ENCODE assay signal across 8 mouse cellular contexts in the genomic region with DNA sequence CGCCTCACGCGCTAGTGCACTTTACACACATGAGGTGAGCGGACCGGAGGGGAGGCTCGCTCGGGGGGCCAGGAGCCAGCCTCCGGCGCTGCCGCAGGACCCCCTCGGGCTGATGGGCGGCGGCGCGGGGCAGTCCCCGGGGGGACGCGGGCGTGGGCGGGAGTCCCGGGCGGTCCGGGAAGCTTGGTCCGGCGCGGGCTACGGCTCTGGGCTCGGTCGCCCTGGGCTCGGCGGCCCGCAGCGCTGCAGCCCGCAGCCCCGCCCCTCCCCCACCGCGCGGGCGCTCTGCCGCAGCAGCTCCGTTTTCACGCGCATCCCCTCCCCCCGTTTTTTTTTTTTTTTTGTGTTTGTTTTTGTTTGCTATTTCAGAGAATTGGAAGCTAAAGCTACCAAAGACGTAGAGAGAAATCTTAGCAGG. TPM values are rescaled to one million over a fixed set of nuclear protein-coding genes. Genes with fewer than 3 reads are reported as not detected.
A peak's percentile ranks its signal among the peaks of the same experiment; 100 is the strongest.
DNase-seq lines count a peak whose midpoint lies in the region; ATAC-seq and TF ChIP-seq lines count a peak whose summit lies in the region.

No protein-coding gene starts in this region.

- H3K27me3 ChIP-seq in testis, adult 2 months (ENCODE audit: control insufficient read depth, insufficient read depth, low read length), result no peaks in the 10 kb centered on the region
- H3K27me3 ChIP-seq in hindbrain, postnatal 0 days (ENCODE audit: insufficient read depth, low read length), result no peaks in the 10 kb centered on the region
- no peaks in the 10 kb centered on the region for H3K27me3 ChIP-seq in midbrain, embryonic 14.5 days (ENCODE audit: control insufficient read depth, insufficient read depth, low read length)

- DNase-seq in gastrocnemius, adult 18-20 months (ENCODE audit: low spot score), result peak; percentile 23
- no peak for DNase-seq in gastrocnemius, adult 8-10 months (ENCODE audit: low spot score in 2 of 2)
- no peak for DNase-seq in testis, postnatal 14 days (ENCODE audit: low spot score)
- DNase-seq in hindbrain, postnatal 0 days (ENCODE audit: low spot score), result no peak
- peak; percentile 78 for DNase-seq in midbrain, embryonic 14.5 days
- no peak for DNase-seq in urinary bladder, adult 2 months (ENCODE audit: low spot score)

- no peak for TF ChIP-seq POLR2A in testis, adult 2 months (IDR thresholded peaks at IDR 0.05; ENCODE audit: control insufficient read depth, low read depth, low read length)

- no peaks in the 10 kb centered on the region for H3K36me3 ChIP-seq in testis, adult 2 months (ENCODE audit: control insufficient read depth, insufficient read depth, low read length)
- H3K36me3 ChIP-seq in hindbrain, postnatal 0 days (ENCODE audit: insufficient read depth, low read length), result no peaks in the 10 kb centered on the region
- peaks cover 5% of the 10 kb centered on the region; the same call in 1 of the 2 replicates for H3K36me3 ChIP-seq in midbrain, embryonic 14.5 days (ENCODE audit: control insufficient read depth, insufficient read depth, low read length)

- no peak; the same call in 1 of the 2 replicates for ATAC-seq in hindbrain, postnatal 0 days
- peak; percentile 81 for ATAC-seq in midbrain, embryonic 14.5 days (ENCODE audit: low FRiP score, low TSS enrichment)
- ATAC-seq in megakaryocyte progenitor cell, adult 5-6 weeks (replicated peaks; ENCODE audit: poor library complexity), result no peak

- H3K4me1 ChIP-seq in testis, adult 2 months (ENCODE audit: control insufficient read depth, insufficient read depth, low read length), result no peaks in the 10 kb centered on the region; the same call in 1 of the 2 replicates
- H3K4me1 ChIP-seq in hindbrain, postnatal 0 days (ENCODE audit: insufficient read depth, low read length), result no peaks in the 10 kb centered on the region
- peaks cover 20% of the 10 kb centered on the region for H3K4me1 ChIP-seq in midbrain, embryonic 14.5 days (ENCODE audit: control insufficient read depth, insufficient read depth, low read length)

- peak overlapping the region; percentile 83 for H3K27ac ChIP-seq in testis, adult 2 months (ENCODE audit: control insufficient read depth, insufficient read depth, low read depth, low read length)
- peak overlapping the region; percentile 97 for H3K27ac ChIP-seq in hindbrain, postnatal 0 days
- peak overlapping the region; percentile 97 for H3K27ac ChIP-seq in midbrain, embryonic 14.5 days (replicated peaks; ENCODE audit: low read depth, low read length)

- H3K9ac ChIP-seq in hindbrain, postnatal 0 days (replicated peaks; ENCODE audit: low read length), result peak overlapping the region; percentile 100
- H3K9ac ChIP-seq in midbrain, embryonic 14.5 days (replicated peaks; ENCODE audit: low read length), result peak overlapping the region; percentile 96

- under 1% methylated on average over 22 of the region's 45 CpGs for WGBS in hindbrain, postnatal 0 days
- WGBS in midbrain, embryonic 14.5 days, result 0% methylated on average over 45 of the region's 45 CpGs

- no peak for TF ChIP-seq CTCF in testis, adult 2 months (IDR thresholded peaks at IDR 0.05; ENCODE audit: control insufficient read depth, insufficient read depth, insufficient replicate concordance, low read depth, low read length)
- no peak for TF ChIP-seq CTCF in hindbrain, postnatal 0 days (IDR thresholded peaks at IDR 0.05; ENCODE audit: low read depth)

- peak overlapping the region; percentile 98 for H3K4me3 ChIP-seq in testis, adult 2 months (ENCODE audit: control insufficient read depth, low read depth, low read length)
- H3K4me3 ChIP-seq in hindbrain, postnatal 0 days (ENCODE audit: low read length), result peak overlapping the region; percentile 96
- peak overlapping the region; percentile 98 for H3K4me3 ChIP-seq in midbrain, embryonic 14.5 days (replicated peaks; ENCODE audit: low read depth, low read length)

- no peaks in the 10 kb centered on the region for H3K9me3 ChIP-seq in hindbrain, postnatal 0 days (ENCODE audit: low read length)
- H3K9me3 ChIP-seq in midbrain, embryonic 14.5 days (ENCODE audit: control insufficient read depth, low read length), result no peaks in the 10 kb centered on the region

- H3K4me2 ChIP-seq in hindbrain, postnatal 0 days (ENCODE audit: low read depth, low read length), result peak overlapping the region; percentile 70
- H3K4me2 ChIP-seq in midbrain, embryonic 14.5 days (ENCODE audit: low read length), result peak overlapping the region; percentile 75

RNA-seq across cellular contexts. Expression of a gene that starts 0.6 kb away (rescaled TPM):
- total RNA-seq in gastrocnemius, adult 18-20 months (2021), result 10 to 100 TPM; 20.7 to 22.3 TPM
- 10 to 100 TPM; 20.4 to 26.6 (median 22.1) TPM for total RNA-seq in gastrocnemius, adult 8-10 months (2022)
- polyA plus RNA-seq in testis, adult 2 months (2012; rRNA removed), result 11.1 and 12.9 TPM in 2 replicates
- total RNA-seq in hindbrain, postnatal 0 days (2014; rRNA removed), result 48.5 and 51.3 TPM in 2 replicates
- 62.1 and 65.5 TPM in 2 replicates for polyA plus RNA-seq in hindbrain, postnatal 0 days (2015; fragmentation: Nextera tagmentation; extraction: Ambion mirVana)
- 50.0 and 59.4 TPM in 2 replicates for polyA plus RNA-seq in midbrain, embryonic 14.5 days (2014; fragmentation: Nextera tagmentation; extraction: Ambion mirVana)
- polyA plus RNA-seq in urinary bladder, adult 2 months (2012; rRNA removed), result 47.1 and 48.4 TPM in 2 replicates
- 20.9 and 29.3 TPM in 2 replicates for total RNA-seq in megakaryocyte progenitor cell, adult 5-6 weeks (2015)
- 20.2 and 51.3 TPM in 2 replicates for total RNA-seq in megakaryocyte progenitor cell, adult 5-6 weeks (2017)

Comparison
In these comparisons a context has a peak if more than half of its experiments do, and no peak if none do; other contexts are left out.
1. DNase-seq: peak in gastrocnemius, adult 18-20 months (single experiment) and midbrain, embryonic 14.5 days (single experiment); none in gastrocnemius, adult 8-10 months (0 of 2), testis, postnatal 14 days (single experiment), hindbrain, postnatal 0 days (single experiment) and urinary bladder, adult 2 months (single experiment).
2. Peak in every context shown above with its lines, with median percentiles within 50 percentile points of each other: H3K27ac ChIP-seq and H3K4me3 ChIP-seq.